Mouse (Mus musculus) limb, embryonic 13.5 days (tissue): ENCODE data around the gene Mcrip1. TPM values are rescaled to one million over a fixed set of nuclear protein-coding genes. Genes with fewer than 3 reads are reported as not detected.
"Not testable (repeated sequence)": the region's sequence is repeated elsewhere in the genome, so short reads cannot be mapped to it uniquely, and the experiment has no call there.

Source experiments
- ATAC-seq: fragments of 200-750 bp; cut with Nextera tagmentation; 2 replicates; pipeline ENCODE4 v1.8.0; 2017; ENCODE audit warnings: low read depth, moderate number of reproducible peaks, moderate TSS enrichment; ENCODE audit not compliant: low FRiP score
- H3K27ac ChIP-seq: fragments of 300-500 bp; sonication (generic); 2 replicates; pipeline ENCODE4 v1.5.1; 2015; ENCODE audit warnings: inconsistent platforms, mild to moderate bottlenecking, moderate library complexity
- H3K27me3 ChIP-seq: fragments of 300-500 bp; sonication (generic); 2 replicates; pipeline ENCODE4 v1.6.1; 2015; ENCODE audit warnings: mild to moderate bottlenecking, inconsistent platforms
- H3K36me3 ChIP-seq: fragments of 300-500 bp; sonication (generic); 2 replicates; pipeline ENCODE4 v1.6.1; 2015; ENCODE audit warnings: inconsistent platforms, mild to moderate bottlenecking, moderate library complexity
- H3K4me1 ChIP-seq: fragments of 300-500 bp; sonication (generic); 2 replicates; pipeline ENCODE4 v1.6.1; 2015; ENCODE audit warnings: inconsistent platforms
- H3K4me2 ChIP-seq: fragments of 300-500 bp; sonication (generic); replicated peaks from 2 replicates; pipeline ENCODE4 v1.6.1; 2015; ENCODE audit warnings: inconsistent platforms, mild to moderate bottlenecking, moderate library complexity
- H3K4me3 ChIP-seq: fragments of 300-500 bp; sonication (generic); 2 replicates; pipeline ENCODE4 v1.5.1; 2015; ENCODE audit warnings: moderate library complexity, mild to moderate bottlenecking, inconsistent platforms
- H3K9ac ChIP-seq: fragments of 300-500 bp; sonication (generic); 2 replicates; pipeline ENCODE4 v1.6.1; 2015; ENCODE audit warnings: mild to moderate bottlenecking, inconsistent platforms
- H3K9me3 ChIP-seq: fragments of 300-500 bp; sonication (generic); 2 replicates; pipeline ENCODE4 v1.6.1; 2016; ENCODE audit warnings: inconsistent platforms
- WGBS: fragments of 180-500 bp; shearing (Covaris S2); methylation state at CpG from one replicate; pipeline ENCODE4 v1.1.7; 2015; 5-methylcytosine and 5-hydroxymethylcytosine counted together
- polyA plus RNA-seq: library from polyadenylated mRNA; unstranded; fragments of >200 nt; fragmentation: Nextera tagmentation; extraction: Ambion mirVana; gene quantifications from 2 replicates; pipeline ENCODE4 v1.2.1, GENCODE M21; 2015

Gene Mcrip1
- polyA plus RNA-seq, 1 experiment from 2014 or later, result 245 TPM

- peaks cover 24% of the 10 kb centered on the region for H3K4me1 ChIP-seq
- no peaks in the 10 kb centered on the region for H3K9me3 ChIP-seq
- peak within 1 kb of the TSS; percentile 99 for H3K4me3 ChIP-seq
- H3K27me3 ChIP-seq, result no peaks in the 10 kb centered on the region
- H3K9ac ChIP-seq, result peak within 1 kb of the TSS; percentile 99
- peak; percentile 96 for ATAC-seq
- peak within 1 kb of the TSS; percentile 94 for H3K27ac ChIP-seq
- whole genome bisulfite sequencing, result under 1% methylated on average over 92 of the region's 94 CpGs
- H3K36me3 ChIP-seq, result peaks cover 49% of the 10 kb centered on the region
- H3K4me2 ChIP-seq, result peak within 1 kb of the TSS; percentile 95
These were observed 23.4 kb upstream of the Mcrip1 start, which contains the start of gene P4hb for GRCm38 (mm10) chr11:120572752-120573584. P4hb (minus strand) TSS chr11:120573253.

- WGBS, result under 1% methylated on average over 20 of the region's 24 CpGs
- H3K36me3 ChIP-seq, result peaks cover 49% of the 10 kb centered on the region
These were observed 22.9 kb upstream of the Mcrip1 start for GRCm38 (mm10) chr11:120572417-120572751.

GRCm38 (mm10) chr11:120571754-120572416 is 22.4 kb upstream of the Mcrip1 start:
- H3K27me3 ChIP-seq, result no peaks in the 10 kb centered on the region
- peak overlapping the region; percentile 85 for H3K27ac ChIP-seq
- peaks cover 26% of the 10 kb centered on the region for H3K4me1 ChIP-seq
- H3K36me3 ChIP-seq, result peaks cover 49% of the 10 kb centered on the region
- H3K9me3 ChIP-seq, result no peaks in the 10 kb centered on the region
- peak overlapping the region; percentile 99 for H3K9ac ChIP-seq
- peak overlapping the region; percentile 99 for H3K4me3 ChIP-seq
- WGBS, result 10% methylated on average over 11 of the region's 11 CpGs
- H3K4me2 ChIP-seq, result peak overlapping the region; percentile 95
- no peak for ATAC-seq

More at GRCm38 (mm10) chr11:120572417-120572751, 22.9 kb upstream of the Mcrip1 start:
- H3K9ac ChIP-seq, result peak overlapping the region; percentile 99
- H3K4me3 ChIP-seq, result peak overlapping the region; percentile 99
- peak overlapping the region; percentile 95 for H3K4me2 ChIP-seq
- peak; percentile 26; the same call in 1 of the 2 replicates for ATAC-seq
- H3K27ac ChIP-seq, result peak overlapping the region; percentile 85
- H3K4me1 ChIP-seq, result peaks cover 24% of the 10 kb centered on the region
- no peaks in the 10 kb centered on the region for H3K27me3 ChIP-seq
- H3K9me3 ChIP-seq, result no peaks in the 10 kb centered on the region

GRCm38 (mm10) chr11:120571122-120571521 is 21.6 kb upstream of the Mcrip1 start:
- ATAC-seq, result no peak
- Histone ChIP-seq H3K9ac (peak overlapping the region; percentile 99), H3K4me3 (peak overlapping the region; percentile 99), H3K4me2 (peak overlapping the region; percentile 95), H3K27ac (no peak overlapping the region), H3K27me3 (no peaks in the 10 kb centered on the region), H3K36me3 (peaks cover 53% of the 10 kb centered on the region), H3K4me1 (peaks cover 29% of the 10 kb centered on the region), H3K9me3 (no peaks in the 10 kb centered on the region)
- WGBS, result 75% methylated on average over 3 of the region's 3 CpGs

- no peak for ATAC-seq
- Histone ChIP-seq H3K36me3 (peaks cover 81% of the 10 kb centered on the region), H3K4me2 (no peak overlapping the region), H3K9me3 (no peaks in the 10 kb centered on the region), H3K4me3 (no peak overlapping the region), H3K9ac (0 out of 2 replicates have a peak overlapping the region, but pooled peaks have one; percentile 35), H3K4me1 (peaks cover 22% of the 10 kb centered on the region), H3K27ac (no peak overlapping the region), H3K27me3 (no peaks in the 10 kb centered on the region)
- WGBS, result 95% methylated on average over 6 of the region's 6 CpGs
These were observed 18.8 kb upstream of the Mcrip1 start for GRCm38 (mm10) chr11:120568324-120568723.

- Histone ChIP-seq H3K27ac (no peak overlapping the region), H3K4me3 (no peak overlapping the region), H3K4me1 (0 out of 2 replicates have a peak, but pooled peaks cover 5% of the 10 kb centered on the region), H3K27me3 (no peaks in the 10 kb centered on the region), H3K9ac (no peak overlapping the region), H3K36me3 (peaks cover 98% of the 10 kb centered on the region), H3K9me3 (no peaks in the 10 kb centered on the region), H3K4me2 (no peak overlapping the region)
- ATAC-seq, result no peak
- WGBS, result 87% methylated on average over 9 of the region's 9 CpGs
These were observed 15.6 kb upstream of the Mcrip1 start for GRCm38 (mm10) chr11:120565114-120565513.

- H3K4me2 ChIP-seq, result no peak overlapping the region
- no peak overlapping the region for H3K9ac ChIP-seq
- no peaks in the 10 kb centered on the region for H3K9me3 ChIP-seq
- no peak overlapping the region for H3K27ac ChIP-seq
- ATAC-seq, result no peak
- 0 out of 2 replicates have a peak, but pooled peaks cover 5% of the 10 kb centered on the region for H3K4me1 ChIP-seq
- WGBS, result 96% methylated on average over 13 of the region's 13 CpGs
- H3K4me3 ChIP-seq, result no peak overlapping the region
- peaks cover 94% of the 10 kb centered on the region for H3K36me3 ChIP-seq
- no peaks in the 10 kb centered on the region for H3K27me3 ChIP-seq
These were observed 13.4 kb upstream of the Mcrip1 start for GRCm38 (mm10) chr11:120562949-120563348.

GRCm38 (mm10) chr11:120560952-120561728 is 11.6 kb upstream of the Mcrip1 start:
- 90% methylated on average over 13 of the region's 13 CpGs for WGBS
- ATAC-seq, result no peak
- H3K9me3 ChIP-seq, result peaks cover 8% of the 10 kb centered on the region; the same call in 1 of the 2 replicates
- no peaks in the 10 kb centered on the region for H3K4me1 ChIP-seq
- H3K4me3 ChIP-seq, result no peak overlapping the region
- no peaks in the 10 kb centered on the region for H3K27me3 ChIP-seq
- H3K4me2 ChIP-seq, result no peak overlapping the region
- no peak overlapping the region for H3K9ac ChIP-seq
- peaks cover 83% of the 10 kb centered on the region for H3K36me3 ChIP-seq
- peak overlapping the region; percentile 22; the same call in 1 of the 2 replicates for H3K27ac ChIP-seq

- not testable (repeated sequence) for H3K4me1 ChIP-seq, H3K9ac ChIP-seq, H3K27ac ChIP-seq, ATAC-seq, H3K4me2 ChIP-seq, H3K9me3 ChIP-seq, H3K27me3 ChIP-seq, H3K4me3 ChIP-seq
- WGBS, result 89% methylated on average over 6 of the region's 6 CpGs
- peaks cover 60% of the 10 kb centered on the region for H3K36me3 ChIP-seq
These were observed 9.3 kb upstream of the Mcrip1 start for GRCm38 (mm10) chr11:120558843-120559242.

GRCm38 (mm10) chr11:120555260-120555659 is 5.7 kb upstream of the Mcrip1 start:
- peaks cover 3% of the 10 kb centered on the region for H3K4me1 ChIP-seq
- 73% methylated on average over 2 of the region's 2 CpGs for WGBS
- H3K27ac ChIP-seq, result no peak overlapping the region
- ATAC-seq, result no peak
- H3K4me3 ChIP-seq, result no peak overlapping the region
- H3K36me3 ChIP-seq, result peaks cover 24% of the 10 kb centered on the region
- no peaks in the 10 kb centered on the region for H3K27me3 ChIP-seq
- H3K9ac ChIP-seq, result no peak overlapping the region
- peaks cover 8% of the 10 kb centered on the region; the same call in 1 of the 2 replicates for H3K9me3 ChIP-seq
- H3K4me2 ChIP-seq, result no peak overlapping the region

GRCm38 (mm10) chr11:120554834-120555233 is 5.3 kb upstream of the Mcrip1 start:
- no peak overlapping the region for H3K4me3 ChIP-seq
- peaks cover 7% of the 10 kb centered on the region for H3K4me1 ChIP-seq
- peaks cover 20% of the 10 kb centered on the region for H3K36me3 ChIP-seq
- H3K27me3 ChIP-seq, result no peaks in the 10 kb centered on the region
- peaks cover 8% of the 10 kb centered on the region; the same call in 1 of the 2 replicates for H3K9me3 ChIP-seq
- ATAC-seq, result no peak
- no peak overlapping the region for H3K27ac ChIP-seq
- 0 out of 2 replicates have a peak overlapping the region, but pooled peaks have one; percentile 25 for H3K9ac ChIP-seq
- 82% methylated on average over 7 of the region's 7 CpGs for WGBS
- no peak overlapping the region for H3K4me2 ChIP-seq
